Mouse (Mus musculus) hindbrain, embryonic 10.5 days (tissue): ENCODE data around the gene Arhgap45. TPM values are rescaled to one million over a fixed set of nuclear protein-coding genes. Genes with fewer than 3 reads are reported as not detected.

Source experiments
- DNase-seq: peaks from one replicate; pipeline ENCODE4 v3.0.0-alpha.2; 2017; ENCODE audit warnings: low spot score
- H3K27ac ChIP-seq: fragments of 300-500 bp; sonication (generic); 2 replicates; pipeline ENCODE4 v1.5.1; 2016; ENCODE audit warnings: mild to moderate bottlenecking, moderate library complexity
- H3K27me3 ChIP-seq: fragments of 300-500 bp; sonication (generic); 2 replicates; pipeline ENCODE4 v1.6.1; 2016; ENCODE audit warnings: mild to moderate bottlenecking; ENCODE audit not compliant: poor library complexity, insufficient read depth, severe bottlenecking
- H3K36me3 ChIP-seq: fragments of 300-500 bp; sonication (generic); 2 replicates; pipeline ENCODE4 v1.6.1; 2016; ENCODE audit warnings: mild to moderate bottlenecking, moderate library complexity
- H3K4me1 ChIP-seq: fragments of 300-500 bp; sonication (generic); replicated peaks from 2 replicates; pipeline ENCODE4 v1.6.1; 2016; ENCODE audit warnings: mild to moderate bottlenecking
- H3K4me3 ChIP-seq: fragments of 300-500 bp; sonication (generic); 2 replicates; pipeline ENCODE4 v1.5.1; 2016; ENCODE audit warnings: mild to moderate bottlenecking, moderate library complexity
- H3K9me3 ChIP-seq: fragments of 300-500 bp; sonication (generic); 2 replicates; pipeline ENCODE4 v1.6.1; 2016; ENCODE audit warnings: mild to moderate bottlenecking, moderate library complexity
- WGBS: fragments of 180-500 bp; shearing (Covaris S2); methylation state at CpG from one replicate; pipeline ENCODE4 v1.1.7; 2016; 5-methylcytosine and 5-hydroxymethylcytosine counted together
- polyA plus RNA-seq: library from polyadenylated mRNA; unstranded; fragments of >200 nt; fragmentation: Nextera tagmentation; extraction: Ambion mirVana; gene quantifications from 2 replicates; pipeline ENCODE4 v1.2.1, GENCODE M21; 2016

Arhgap45 gene
- polyA plus RNA-seq, 1 experiment from 2014 or later = 8.4 TPM

GRCm38 (mm10) chr10:80056506-80056905 lies 40.1 kb downstream of the Arhgap45 start:
- Histone ChIP-seq H3K36me3 (peaks cover 63% of the 10 kb centered on the region), H3K4me1 (peaks cover 50% of the 10 kb centered on the region)

GRCm38 (mm10) chr10:80056976-80057682 lies 40.7 kb downstream of the Arhgap45 start:
- DNase-seq = no peak
- H3K4me3 ChIP-seq = no peak overlapping the region
- no peak overlapping the region for H3K27ac ChIP-seq
- H3K4me1 ChIP-seq = peaks cover 44% of the 10 kb centered on the region
- no peaks in the 10 kb centered on the region for H3K9me3 ChIP-seq
- WGBS = 89% methylated on average over 27 of the region's 27 CpGs
- H3K36me3 ChIP-seq = peaks cover 69% of the 10 kb centered on the region
- no peaks in the 10 kb centered on the region for H3K27me3 ChIP-seq

More at GRCm38 (mm10) chr10:80056506-80056905, 40.1 kb downstream of the Arhgap45 start:
- no peak overlapping the region for H3K27ac ChIP-seq
- no peak for DNase-seq
- H3K27me3 ChIP-seq = no peaks in the 10 kb centered on the region; the same call in 1 of the 2 replicates
- WGBS = 90% methylated on average over 4 of the region's 4 CpGs
- H3K4me3 ChIP-seq = no peak overlapping the region
- no peaks in the 10 kb centered on the region for H3K9me3 ChIP-seq

GRCm38 (mm10) chr10:80057683-80058326 lies 41.4 kb downstream of the Arhgap45 start:
- Histone ChIP-seq H3K27ac (no peak overlapping the region), H3K36me3 (peaks cover 76% of the 10 kb centered on the region), H3K27me3 (no peaks in the 10 kb centered on the region), H3K4me1 (peaks cover 37% of the 10 kb centered on the region), H3K4me3 (peak overlapping the region; percentile 13; the same call in 1 of the 2 replicates), H3K9me3 (no peaks in the 10 kb centered on the region)
- 79% methylated on average over 30 of the region's 30 CpGs for WGBS
- DNase-seq = no peak

GRCm38 (mm10) chr10:80063104-80063503 lies 46.7 kb downstream of the Arhgap45 start:
- H3K4me3 ChIP-seq = no peak overlapping the region
- H3K27ac ChIP-seq = 0 out of 2 replicates have a peak overlapping the region, but pooled peaks have one; percentile 46
- peaks cover 82% of the 10 kb centered on the region for H3K36me3 ChIP-seq
- WGBS = 87% methylated on average over 5 of the region's 5 CpGs
- no peaks in the 10 kb centered on the region for H3K27me3 ChIP-seq
- 0 out of 2 replicates have a peak, but pooled peaks cover 2% of the 10 kb centered on the region for H3K4me1 ChIP-seq
- H3K9me3 ChIP-seq = no peaks in the 10 kb centered on the region
- DNase-seq = no peak

GRCm38 (mm10) chr10:80063877-80064650 lies 47.6 kb downstream of the Arhgap45 start:
- Histone ChIP-seq H3K36me3 (peaks cover 74% of the 10 kb centered on the region), H3K4me1 (no peaks in the 10 kb centered on the region), H3K9me3 (no peaks in the 10 kb centered on the region), H3K27ac (no peak overlapping the region), H3K27me3 (no peaks in the 10 kb centered on the region), H3K4me3 (no peak overlapping the region)
- DNase-seq = no peak
- WGBS = 73% methylated on average over 23 of the region's 23 CpGs

GRCm38 (mm10) chr10:80069251-80069650 lies 52.8 kb downstream of the Arhgap45 start:
- H3K4me3 ChIP-seq = no peak overlapping the region
- H3K27ac ChIP-seq = no peak overlapping the region
- H3K27me3 ChIP-seq = no peaks in the 10 kb centered on the region
- H3K4me1 ChIP-seq = peaks cover 31% of the 10 kb centered on the region
- WGBS = 89% methylated on average over 6 of the region's 7 CpGs
- no peaks in the 10 kb centered on the region for H3K9me3 ChIP-seq
- DNase-seq = no peak
- H3K36me3 ChIP-seq = peaks cover 34% of the 10 kb centered on the region

GRCm38 (mm10) chr10:80069948-80070450 lies 53.5 kb downstream of the Arhgap45 start:
- no peak overlapping the region for H3K4me3 ChIP-seq
- peaks cover 2% of the 10 kb centered on the region; the same call in 1 of the 2 replicates for H3K27me3 ChIP-seq
- DNase-seq = no peak
- WGBS = 88% methylated on average over 4 of the region's 4 CpGs
- H3K36me3 ChIP-seq = peaks cover 27% of the 10 kb centered on the region
- H3K4me1 ChIP-seq = peaks cover 39% of the 10 kb centered on the region
- H3K27ac ChIP-seq = no peak overlapping the region
- no peaks in the 10 kb centered on the region for H3K9me3 ChIP-seq

GRCm38 (mm10) chr10:80070837-80071515 lies 54.5 kb downstream of the Arhgap45 start:
- WGBS = 68% methylated on average over 9 of the region's 9 CpGs
- H3K4me3 ChIP-seq = peak overlapping the region; percentile 11; the same call in 1 of the 2 replicates
- DNase-seq = no peak

GRCm38 (mm10) chr10:80071516-80071900 lies 55.1 kb downstream of the Arhgap45 start:
- H3K4me3 ChIP-seq = no peak overlapping the region
- no peak for DNase-seq
- peaks cover 4% of the 10 kb centered on the region; the same call in 1 of the 2 replicates for H3K27me3 ChIP-seq
- 81% methylated on average over 3 of the region's 3 CpGs for WGBS
- H3K27ac ChIP-seq = peak overlapping the region; percentile 9; the same call in 1 of the 2 replicates
- no peaks in the 10 kb centered on the region for H3K9me3 ChIP-seq
- H3K4me1 ChIP-seq = peaks cover 52% of the 10 kb centered on the region
- H3K36me3 ChIP-seq = peaks cover 19% of the 10 kb centered on the region

More at GRCm38 (mm10) chr10:80070837-80071515, 54.5 kb downstream of the Arhgap45 start:
- Histone ChIP-seq H3K4me1 (peaks cover 49% of the 10 kb centered on the region), H3K27ac (peak overlapping the region; percentile 67), H3K36me3 (peaks cover 23% of the 10 kb centered on the region), H3K27me3 (peaks cover 4% of the 10 kb centered on the region; the same call in 1 of the 2 replicates), H3K9me3 (no peaks in the 10 kb centered on the region)

GRCm38 (mm10) chr10:80072623-80073489 lies 56.4 kb downstream of the Arhgap45 start:
- Histone ChIP-seq H3K27me3 (peaks cover 4% of the 10 kb centered on the region; the same call in 1 of the 2 replicates), H3K9me3 (no peaks in the 10 kb centered on the region), H3K36me3 (peaks cover 13% of the 10 kb centered on the region; the same call in 1 of the 2 replicates), H3K27ac (peak overlapping the region; percentile 50), H3K4me1 (peaks cover 52% of the 10 kb centered on the region), H3K4me3 (no peak overlapping the region)
- no peak for DNase-seq
- 82% methylated on average over 20 of the region's 20 CpGs for WGBS
